Mouse (Mus musculus) erythroblast, embryonic 14.5 days (primary cell): ENCODE measurements around the gene Rln3.

Source experiments
- GATA1 ChIP-seq: IDR thresholded peaks from 2 replicates; pipeline ENCODE4 v1.6.1; 2012; ENCODE audit warnings: low read length, inconsistent platforms, mixed read lengths
- TAL1 ChIP-seq: IDR thresholded peaks from 3 replicates; pipeline ENCODE4 v1.6.1; 2012; ENCODE audit warnings: low read length, inconsistent platforms, mixed read lengths

- TF ChIP-seq TAL1 (no peak), GATA1 (no peak)
These were observed 6.8 kb downstream of the Rln3 start for GRCm38 (mm10) chr8:84038015-84038414.
